9 mouse cellular contexts compared by ENCODE assay signal in genomic region chr13:9014431-9014830, GRCm38 (mm10). TPM values are rescaled to one million over a fixed set of nuclear protein-coding genes. Genes with fewer than 3 reads are reported as not detected.
DNase-seq lines count a peak whose midpoint lies in the region; ATAC-seq and TF ChIP-seq lines count a peak whose summit lies in the region.
"Had no signal": no experiment of that assay in that cellular context is flagged by ENCODE, and none has a peak within 500 bp of the region (broad histone marks: within the 10 kb centered on the region; RNA-seq: fewer than 3 reads in every experiment).

No protein-coding gene starts in this region.

- no peak overlapping the region for H3ac ChIP-seq in C2C12 (ENCODE audit: control insufficient read depth, insufficient read length, low read depth)

- H3K4me1 ChIP-seq in kidney, postnatal 0 days (replicated peaks; ENCODE audit: insufficient read depth, low read length) = no peaks in the 10 kb centered on the region
- H3K4me1 ChIP-seq in midbrain, embryonic 16.5 days (ENCODE audit: control insufficient read depth, insufficient read depth, low read length) = no peaks in the 10 kb centered on the region

- ATAC-seq in kidney, postnatal 0 days (replicated peaks; ENCODE audit: low FRiP score, low read depth) = no peak; the same call in 1 of the 2 replicates
- no peak for ATAC-seq in midbrain, embryonic 16.5 days

- H3K27me3 ChIP-seq in C2C12 (ENCODE audit: control insufficient read depth, insufficient read depth, insufficient read length) = no peaks in the 10 kb centered on the region
- no peaks in the 10 kb centered on the region for H3K27me3 ChIP-seq in kidney, postnatal 0 days (ENCODE audit: insufficient read depth, low read length)
- H3K27me3 ChIP-seq in midbrain, embryonic 16.5 days (ENCODE audit: control insufficient read depth, insufficient read depth, low read depth, low read length) = no peaks in the 10 kb centered on the region

- no peak for TF ChIP-seq CTCF in C2C12 (IDR thresholded peaks at IDR 0.05; ENCODE audit: control insufficient read depth, insufficient read depth, insufficient read length)
- no peak for TF ChIP-seq CTCF in kidney, postnatal 0 days (IDR thresholded peaks at IDR 0.05; ENCODE audit: low read depth)

- H3K4me3 ChIP-seq in C2C12 (ENCODE audit: insufficient read depth, poor library complexity, severe bottlenecking) = no peak overlapping the region
- H3K4me3 ChIP-seq in kidney, postnatal 0 days (replicated peaks; ENCODE audit: low read depth, low read length) = no peak overlapping the region
- no peak overlapping the region for H3K4me3 ChIP-seq in midbrain, embryonic 16.5 days (ENCODE audit: low read depth, low read length)
- H3K4me3 ChIP-seq: heart, embryonic 10.5 days; left cerebral cortex, adult 2 months had no signal

- 0 out of 2 replicates have a peak overlapping the region, but pooled peaks have one; percentile 15 for H3K27ac ChIP-seq in kidney, postnatal 0 days
- no peak overlapping the region for H3K27ac ChIP-seq in midbrain, embryonic 16.5 days (ENCODE audit: low read length)
- H3K27ac ChIP-seq: heart, embryonic 10.5 days; left cerebral cortex, adult 2 months had no signal

- WGBS in kidney, postnatal 0 days = 12% methylated on average over 3 of the region's 3 CpGs
- WGBS in midbrain, embryonic 16.5 days = 52% methylated on average over 3 of the region's 3 CpGs

- no peaks in the 10 kb centered on the region for H3K79me3 ChIP-seq in C2C12 (ENCODE audit: low read depth)

- peak; percentile 58 for DNase-seq in Muller cell, postnatal 12 days (ENCODE audit: inconsistent ontology term)
- peak; percentile 22 for DNase-seq in kidney, postnatal 0 days (ENCODE audit: low spot score)
- DNase-seq in lung, postnatal 10 days = peak; percentile 25
- DNase-seq in cerebellum, adult 11 months = no peak
- DNase-seq in cerebellum, postnatal 14 days = no peak

- H3K9ac ChIP-seq in kidney, postnatal 0 days (ENCODE audit: low read depth, low read length) = no peak overlapping the region
- no peak overlapping the region for H3K9ac ChIP-seq in midbrain, embryonic 16.5 days (ENCODE audit: low read depth, low read length)

- no peak overlapping the region for H3K4me2 ChIP-seq in kidney, postnatal 0 days (ENCODE audit: low read length)
- H3K4me2 ChIP-seq in midbrain, embryonic 16.5 days (ENCODE audit: low read length) = no peak overlapping the region

- no peaks in the 10 kb centered on the region for H3K9me3 ChIP-seq in kidney, postnatal 0 days (replicated peaks; ENCODE audit: low read length)
- no peaks in the 10 kb centered on the region for H3K9me3 ChIP-seq in midbrain, embryonic 16.5 days (replicated peaks; ENCODE audit: control insufficient read depth, low read length, poor library complexity, severe bottlenecking)
- H3K9me3 ChIP-seq: heart, embryonic 10.5 days had no signal

- no peaks in the 10 kb centered on the region for H3K79me2 ChIP-seq in C2C12 (ENCODE audit: control insufficient read depth, insufficient read depth)

- no peaks in the 10 kb centered on the region for H3K36me3 ChIP-seq in C2C12 (ENCODE audit: control insufficient read depth, insufficient read depth)
- H3K36me3 ChIP-seq in kidney, postnatal 0 days (ENCODE audit: insufficient read depth, low read length) = no peaks in the 10 kb centered on the region
- H3K36me3 ChIP-seq in midbrain, embryonic 16.5 days (ENCODE audit: control insufficient read depth, insufficient read depth, low read length) = no peaks in the 10 kb centered on the region
- H3K36me3 ChIP-seq: heart, embryonic 10.5 days had no signal

TF ChIP-seq in C2C12, 6 proteins besides CTCF, POLR2A, EP300 and RAD21:
- TF ChIP-seq MAX (IDR thresholded peaks at IDR 0.05) (no peak), USF1 (IDR thresholded peaks at IDR 0.05; ENCODE audit: low read depth) (no peak), MYOG (IDR thresholded peaks at IDR 0.05; ENCODE audit: control insufficient read depth, extremely low read depth, insufficient read length) (no peak), FOSL1 (IDR thresholded peaks at IDR 0.05; ENCODE audit: insufficient read depth, low read length, poor library complexity, severe bottlenecking) (peak; percentile 85), MYOD1 (IDR thresholded peaks at IDR 0.05; ENCODE audit: control insufficient read depth, insufficient read length, low read depth) (peak; percentile 40), CEBPB (IDR thresholded peaks at IDR 0.05; ENCODE audit: low read depth) (peak; percentile 78)

RNA-seq across cellular contexts. Expression of gene Gtpbp4, which starts 18.5 kb away (rescaled TPM):
- polyA plus RNA-seq in C2C12 (2012; fragmentation: generic; extraction: Trizol) = 27.7 TPM
- polyA plus RNA-seq in kidney, postnatal 0 days (2015; fragmentation: Nextera tagmentation; extraction: Ambion mirVana) = 61.0 and 65.4 TPM in 2 replicates
- polyA plus RNA-seq in midbrain, embryonic 16.5 days (2015; fragmentation: Nextera tagmentation; extraction: Ambion mirVana) = 57.0 and 63.2 TPM in 2 replicates

Comparison
In these comparisons a context has a peak if more than half of its experiments do, and no peak if none do; other contexts are left out.
1. DNase-seq: peak in Muller cell, postnatal 12 days (single experiment), kidney, postnatal 0 days (single experiment) and lung, postnatal 10 days (single experiment); none in cerebellum, adult 11 months (single experiment) and cerebellum, postnatal 14 days (0 of 2).